Mouse (Mus musculus) G1E-ER4 (cell line): ENCODE results near the gene Tex48. TPM values are rescaled to one million over a fixed set of nuclear protein-coding genes. Genes with fewer than 3 reads are reported as not detected.

Experiments used
- GATA1 ChIP-seq: IDR thresholded peaks from one replicate; pipeline ENCODE4 v1.8.0; 2012; ENCODE audit warnings: low read length, inconsistent platforms
- polyA plus RNA-seq: library from polyadenylated mRNA; stranded (reverse); fragments of >175 nt; gene quantifications from 2 replicates; pipeline ENCODE4 v1.2.3, GENCODE M21; 2012

Gene Tex48
- polyA plus RNA-seq, 1 experiment = not detected

DNA sequence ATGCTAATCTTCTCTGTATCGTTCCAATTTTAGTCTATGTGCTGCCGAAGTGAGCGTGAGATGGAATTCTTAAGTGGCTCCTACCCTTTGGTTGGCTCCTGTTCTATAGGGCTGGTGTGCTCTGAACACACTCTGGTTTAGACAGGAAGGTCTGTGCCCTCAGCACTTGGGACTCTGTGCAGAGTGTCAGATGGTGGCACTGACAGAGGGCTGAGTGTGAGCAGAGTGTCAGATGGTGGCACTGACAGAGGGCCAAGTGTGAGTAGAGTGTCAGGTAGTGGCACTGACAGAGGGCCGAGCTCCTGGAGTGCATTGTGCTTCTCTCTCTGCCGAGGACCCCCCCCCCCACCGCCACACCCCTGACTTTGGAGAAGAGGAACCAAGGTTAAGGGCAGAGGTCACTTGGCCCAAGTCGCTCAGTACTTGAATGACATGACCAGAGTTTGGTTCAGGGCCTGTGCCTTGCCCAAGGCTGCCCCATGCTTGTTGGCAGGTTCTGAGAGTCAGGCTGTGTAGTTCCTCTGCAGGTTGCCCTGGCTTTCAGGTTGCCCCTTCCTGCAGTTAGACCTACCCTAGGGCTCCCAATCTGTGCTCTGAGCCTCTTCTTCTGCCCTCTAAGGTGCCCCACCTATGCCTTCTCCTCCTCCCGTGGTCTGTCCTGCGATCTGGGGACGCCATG is 54.4 kb downstream of the Tex48 start:
- TF ChIP-seq GATA1 = no peak

DNA sequence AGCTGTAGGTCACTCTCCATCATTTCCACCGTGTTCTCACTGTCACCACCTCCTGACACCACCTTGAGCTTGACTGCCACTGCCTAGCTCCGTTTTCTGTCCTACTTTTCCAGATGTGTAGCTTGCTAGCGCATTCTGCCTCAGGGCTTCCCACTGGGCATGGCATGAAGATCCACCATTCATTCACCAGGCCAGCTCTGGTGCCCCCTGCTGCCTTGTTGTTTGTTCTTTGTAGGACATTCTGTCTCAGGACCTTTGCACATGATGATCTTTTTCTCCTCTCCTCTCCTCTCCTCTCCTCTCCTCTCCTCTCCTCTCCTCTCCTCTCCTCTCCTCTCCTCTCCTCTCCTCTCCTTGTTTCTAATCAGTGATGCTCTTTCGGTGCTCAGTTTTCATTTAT is 59.5 kb downstream of the Tex48 start:
- no peak for TF ChIP-seq GATA1

DNA sequence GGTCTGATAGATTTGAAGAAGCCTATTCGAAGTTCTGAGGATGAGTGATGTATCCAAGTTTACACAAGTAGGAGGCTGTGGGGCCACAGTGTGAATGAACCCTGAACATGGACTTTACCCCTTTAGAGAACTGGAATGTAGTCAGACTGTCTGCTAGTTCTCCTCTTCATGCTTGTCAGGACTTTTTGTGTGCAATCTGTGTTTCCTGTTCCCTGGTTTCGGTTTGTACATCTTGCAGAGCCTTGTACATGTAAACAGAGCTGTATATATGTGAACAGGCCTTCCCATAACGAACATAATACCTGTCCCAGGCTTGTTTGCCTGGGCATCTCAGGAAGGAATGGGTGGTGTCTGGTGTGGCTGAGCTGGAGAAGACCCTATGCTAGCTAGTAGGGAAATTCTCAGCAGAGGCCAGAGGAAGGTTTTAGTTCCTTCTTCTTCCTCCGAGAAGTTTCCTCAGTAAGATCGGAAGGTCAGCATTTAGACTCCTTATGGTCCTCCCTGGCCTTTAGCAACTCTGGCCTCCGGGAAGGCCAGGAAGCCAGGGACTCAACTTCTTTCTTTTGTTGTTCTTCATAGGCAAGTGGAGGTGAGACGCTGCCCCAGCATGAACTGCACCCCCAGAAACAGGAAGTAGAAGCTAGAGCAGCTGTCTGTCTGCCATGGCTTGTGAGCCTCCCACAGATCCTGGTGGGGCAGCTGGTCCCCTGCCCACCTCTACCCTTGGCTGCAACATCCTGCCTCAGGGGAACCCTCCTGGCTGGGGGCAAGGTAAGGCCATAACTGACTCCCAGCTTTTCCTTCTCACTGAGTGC is 60.2 kb downstream of the Tex48 start:
- no peak for TF ChIP-seq GATA1

DNA sequence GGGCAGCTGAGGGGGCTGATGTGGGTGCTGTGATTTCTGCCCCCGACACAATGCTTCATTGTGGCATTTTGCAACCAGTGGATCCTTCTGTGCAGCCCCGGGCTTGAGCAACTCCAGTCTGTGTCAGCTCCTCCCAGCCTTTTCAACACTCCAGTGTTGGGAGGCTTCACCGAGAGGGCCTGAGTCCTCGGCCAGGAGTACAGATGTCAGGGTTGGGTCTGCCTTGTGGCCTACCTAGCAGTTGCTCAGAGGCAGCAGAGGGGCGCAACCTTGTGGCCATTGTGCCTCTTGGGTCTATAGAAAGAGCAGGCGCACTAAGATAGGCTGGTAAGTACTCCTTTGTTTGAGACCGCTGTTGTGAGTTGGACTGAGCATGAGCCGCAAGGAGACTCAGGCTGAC is 62.1 kb downstream of the Tex48 start:
- TF ChIP-seq GATA1 = no peak

DNA sequence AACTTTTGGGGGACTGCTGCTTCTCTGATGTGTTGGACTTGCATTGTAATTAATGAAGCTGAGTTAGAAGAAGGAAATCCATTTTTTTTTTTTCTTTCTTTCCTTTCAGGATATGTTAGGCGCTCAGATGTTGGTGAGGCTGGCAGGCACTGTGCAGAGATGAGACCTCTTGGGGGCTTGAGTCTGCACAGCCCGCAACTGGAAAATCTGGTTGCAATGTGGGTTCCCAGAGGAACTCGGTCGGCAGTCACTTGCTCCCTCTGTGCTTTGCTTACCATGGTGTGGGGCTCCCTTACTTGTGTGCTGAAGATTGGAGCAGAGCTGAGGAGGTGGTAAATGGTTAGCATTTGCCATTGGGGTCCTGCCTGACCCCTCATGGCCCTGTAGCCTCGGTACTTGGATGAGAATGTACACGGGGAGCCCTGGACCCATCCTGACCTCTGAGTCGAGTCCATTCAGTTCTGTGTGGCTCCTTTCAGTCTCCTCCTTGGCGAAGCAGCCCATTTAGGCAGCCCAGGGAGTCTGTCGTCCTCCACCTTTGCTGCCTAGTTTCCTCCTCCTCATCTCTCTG is 63.0 kb downstream of the Tex48 start:
- TF ChIP-seq GATA1 = no peak

DNA sequence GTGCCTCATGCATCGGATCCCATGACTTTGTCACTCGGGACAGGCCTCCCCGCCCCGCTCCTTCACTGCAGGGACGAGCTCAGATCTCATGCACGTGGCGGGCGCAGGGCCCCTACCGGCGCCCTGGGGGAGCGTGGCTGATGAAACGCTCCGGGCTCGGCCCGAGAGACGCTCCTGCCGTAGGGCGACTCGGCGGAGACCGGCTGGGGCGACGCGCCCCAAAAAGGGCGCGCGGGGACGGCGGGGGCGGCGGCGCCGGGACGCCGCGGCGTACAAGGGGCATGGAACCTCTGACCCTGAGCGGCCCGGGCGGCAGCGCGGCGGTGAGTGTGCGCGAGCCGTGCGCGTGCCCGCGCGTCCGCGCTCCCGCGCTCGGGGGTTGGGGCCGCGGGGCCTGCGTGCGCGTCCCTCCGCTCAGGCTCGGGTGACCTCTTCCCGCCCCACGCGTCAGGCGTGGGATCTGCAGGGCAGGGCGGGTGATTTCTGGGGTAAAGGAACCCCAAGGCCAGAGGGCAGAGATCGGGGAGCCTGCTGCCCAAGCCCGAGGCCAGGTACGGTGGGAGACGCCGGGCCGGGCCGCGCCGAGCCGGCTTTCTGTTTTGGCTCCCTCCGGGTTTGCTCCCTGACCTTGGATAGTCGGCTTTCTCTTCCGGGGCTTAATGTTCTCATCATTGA is 63.7 kb downstream of the Tex48 start, which contains the start of gene Tmem268:
Tmem268 (plus strand) TSS at position 375 of the 675 bp plus-strand sequence.
- no peak for TF ChIP-seq GATA1

DNA sequence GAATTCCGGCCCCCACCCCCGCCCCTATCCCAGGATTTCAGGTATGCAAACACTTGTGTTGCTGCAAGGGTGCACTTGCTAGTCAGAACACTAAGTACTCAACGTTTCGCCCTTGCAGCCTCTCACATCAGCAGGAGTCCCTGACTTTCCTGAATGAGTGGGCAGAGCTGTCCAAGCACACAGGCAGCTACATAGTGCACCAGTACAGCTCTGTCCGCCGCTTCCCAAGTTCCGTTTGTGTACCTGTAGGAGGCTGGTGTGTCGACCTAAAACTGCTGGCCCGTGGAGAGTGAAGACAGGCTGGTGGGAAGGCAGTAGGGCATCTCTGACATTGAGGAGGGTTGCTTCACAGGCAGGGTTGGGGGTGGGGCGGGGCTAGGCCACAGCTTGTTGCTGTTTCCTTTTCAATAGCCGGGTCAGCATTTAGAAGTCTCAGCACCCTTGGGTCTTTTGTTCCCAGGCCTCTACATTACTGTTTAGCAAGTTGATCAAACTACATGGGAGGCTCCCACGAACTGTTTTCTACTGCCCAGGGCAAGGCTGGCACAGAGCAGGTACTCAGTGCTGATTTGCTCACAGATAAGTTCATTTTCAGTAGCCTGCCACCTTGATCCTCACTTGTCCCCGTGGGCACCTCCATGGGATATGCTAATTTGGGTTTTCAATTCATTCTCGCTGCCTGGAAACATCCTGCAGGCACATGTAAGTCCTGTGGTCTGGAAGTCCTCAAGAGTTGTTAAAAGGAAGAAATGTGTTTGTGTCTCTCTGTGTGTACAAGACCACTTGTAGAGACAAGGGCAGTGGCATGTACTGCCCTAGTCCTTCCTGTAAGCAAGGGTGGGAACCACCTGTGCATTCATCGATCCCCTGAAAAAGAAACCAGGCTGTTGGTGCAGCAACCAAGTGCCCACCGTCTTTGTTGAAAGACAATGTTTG is 64.8 kb downstream of the Tex48 start:
- no peak for TF ChIP-seq GATA1

Other genes starting within 250 kb of the Tex48 start
- not detected in 2 replicates for gene Akna, start 219.1 kb downstream of the Tex48 start, polyA plus RNA-seq
- gene Whrn, start 126.4 kb downstream of the Tex48 start, polyA plus RNA-seq = not detected in 2 replicates
- 135 and 188 TPM in 2 replicates for gene Atp6v1g1, start 77.7 kb downstream of the Tex48 start, polyA plus RNA-seq
- gene Tmem268, start 63.6 kb downstream of the Tex48 start, polyA plus RNA-seq = 5.5 and 6.9 TPM in 2 replicates
- gene Gm11213, start 17.2 kb downstream of the Tex48 start, polyA plus RNA-seq = not detected in 2 replicates
- gene Gm11214, start 41.0 kb upstream of the Tex48 start, polyA plus RNA-seq = not detected in 2 replicates
- gene Tnfsf15, start 122.7 kb upstream of the Tex48 start, polyA plus RNA-seq = not detected in 2 replicates
- not detected in 2 replicates for gene Tnfsf8, start 238.9 kb upstream of the Tex48 start, polyA plus RNA-seq